Mouse (Mus musculus): ENCODE data around the gene Zfp697. TPM values are rescaled to one million over a fixed set of nuclear protein-coding genes. Genes with fewer than 3 reads are reported as not detected.

The Zfp697 gene
- not detected for polyA plus RNA-seq (2017; shearing (Covaris generic))

GRCm38 (mm10) chr3:98382246-98382939 lies at the start of gene Zfp697:
Gene Zfp697, plus strand, starts transcription at chr3:98382461.
- ATAC-seq = no peak

GRCm38 (mm10) chr3:98334010-98334409 lies 48.3 kb upstream of the Zfp697 start:
- ATAC-seq = no peak

GRCm38 (mm10) chr3:98335331-98335730 lies 46.9 kb upstream of the Zfp697 start:
- no peak for ATAC-seq

- peak; percentile 35 for ATAC-seq
These were observed 46.4 kb upstream of the Zfp697 start for GRCm38 (mm10) chr3:98335886-98336285.

GRCm38 (mm10) chr3:98336661-98337654 lies 45.3 kb upstream of the Zfp697 start:
- no peak for ATAC-seq

GRCm38 (mm10) chr3:98338584-98339041 lies 43.6 kb upstream of the Zfp697 start:
- peak; percentile 32 for ATAC-seq

GRCm38 (mm10) chr3:98339097-98339705 lies 43.1 kb upstream of the Zfp697 start:
- ATAC-seq = peak; percentile 44

- ATAC-seq = peak; percentile 89
These were observed 42.6 kb upstream of the Zfp697 start, which contains the start of gene Phgdh for GRCm38 (mm10) chr3:98339706-98340109. Gene Phgdh, minus strand, starts transcription at chr3:98339990.

- no peak for ATAC-seq
These were observed 41.3 kb upstream of the Zfp697 start for GRCm38 (mm10) chr3:98340818-98341594.

- no peak for ATAC-seq
These were observed 39.0 kb upstream of the Zfp697 start for GRCm38 (mm10) chr3:98343235-98343634.

- ATAC-seq = peak; percentile 99
These were observed 34.2 kb upstream of the Zfp697 start for GRCm38 (mm10) chr3:98348106-98348505.

GRCm38 (mm10) chr3:98348705-98349104 lies 33.6 kb upstream of the Zfp697 start:
- peak; percentile 29 for ATAC-seq

- peak; percentile 60 for ATAC-seq
These were observed 28.4 kb upstream of the Zfp697 start for GRCm38 (mm10) chr3:98353892-98354291.

GRCm38 (mm10) chr3:98355344-98356025 lies 26.8 kb upstream of the Zfp697 start:
- no peak for ATAC-seq

GRCm38 (mm10) chr3:98356026-98356365 lies 26.3 kb upstream of the Zfp697 start:
- no peak for ATAC-seq

- no peak for ATAC-seq
These were observed 25.5 kb upstream of the Zfp697 start for GRCm38 (mm10) chr3:98356632-98357370.

- ATAC-seq = peak; percentile 60
These were observed 19.5 kb upstream of the Zfp697 start for GRCm38 (mm10) chr3:98362753-98363152.

GRCm38 (mm10) chr3:98366086-98366485 lies 16.2 kb upstream of the Zfp697 start:
- ATAC-seq = no peak

GRCm38 (mm10) chr3:98366823-98367222 lies 15.4 kb upstream of the Zfp697 start:
- ATAC-seq = no peak

- no peak for ATAC-seq
These were observed 14.0 kb upstream of the Zfp697 start for GRCm38 (mm10) chr3:98368283-98368682.

- no peak for ATAC-seq
These were observed 13.5 kb upstream of the Zfp697 start for GRCm38 (mm10) chr3:98368776-98369175.

Data from CD4-positive, CD25-positive, alpha-beta regulatory T cell, adult 4 months (primary cell).